Mouse (Mus musculus): ENCODE data around the gene Rbx1.

GRCm38 (mm10) chr15:81439236-81439635 lies 26.9 kb upstream of the Rbx1 start:
- TF ChIP-seq POLR2A (IDR thresholded peaks at IDR 0.05; ENCODE audit: insufficient read depth, low read length) (no peak), CTCF (IDR thresholded peaks at IDR 0.05; ENCODE audit: low read depth, low read length) (no peak)

Measured in ES-Bruce4 (cell line).